Mouse (Mus musculus) myocyte (in vitro differentiated cells): ENCODE data around the gene Bglap. TPM values are rescaled to one million over a fixed set of nuclear protein-coding genes. Genes with fewer than 3 reads are reported as not detected.

Experiments used
- H3K27me3 ChIP-seq: one replicate; pipeline ENCODE4 v1.6.1; 2011; ENCODE audit not compliant: control insufficient read depth, insufficient read depth, insufficient read length
- H3K36me3 ChIP-seq: one replicate; pipeline ENCODE4 v1.6.1; 2011; ENCODE audit not compliant: control insufficient read depth, insufficient read depth
- H3K4me2 ChIP-seq: one replicate; pipeline ENCODE4 v1.6.1; 2011; ENCODE audit warnings: low read depth, control low read depth
- H3K4me3 ChIP-seq: one replicate; pipeline ENCODE4 v1.5.1; 2011; ENCODE audit warnings: mild to moderate bottlenecking, control low read depth, moderate library complexity
- H3K79me2 ChIP-seq: one replicate; pipeline ENCODE4 v1.6.1; 2011; ENCODE audit not compliant: control insufficient read depth, insufficient read depth
- H3ac ChIP-seq: one replicate; pipeline ENCODE4 v1.6.1; 2011; ENCODE audit not compliant: control insufficient read depth, insufficient read length
- CEBPB ChIP-seq: IDR thresholded peaks from 2 replicates; pipeline ENCODE4 v1.6.1; 2011; ENCODE audit warnings: mild to moderate bottlenecking, moderate library complexity; ENCODE audit not compliant: poor library complexity, insufficient read depth, severe bottlenecking
- E2F4 ChIP-seq: IDR thresholded peaks from one replicate; pipeline ENCODE4 v1.6.1; 2011; ENCODE audit warnings: mild to moderate bottlenecking, control low read depth, moderate library complexity; ENCODE audit not compliant: insufficient read depth
- MAX ChIP-seq: IDR thresholded peaks from one replicate; pipeline ENCODE4 v1.6.1; 2011; ENCODE audit warnings: low read depth, mild to moderate bottlenecking, control low read depth
- MYOD1 ChIP-seq, 3 experiments: IDR thresholded peaks; one replicate each; pipeline ENCODE4 v1.6.1; 2011; ENCODE audit warnings: control low read depth in 2 of 3, low read depth in 2 of 3, mild to moderate bottlenecking in 2 of 3, moderate library complexity in 1 of 3; ENCODE audit not compliant: insufficient read length in 2 of 3, control insufficient read depth in 1 of 3
- MYOG ChIP-seq, 3 experiments: IDR thresholded peaks; one replicate each; pipeline ENCODE4 v1.6.1; 2011; ENCODE audit warnings: control low read depth in 2 of 3, low read depth in 2 of 3, mild to moderate bottlenecking in 2 of 3; ENCODE audit not compliant: insufficient read length in 2 of 3, control insufficient read depth in 1 of 3, insufficient read depth in 1 of 3
- POLR2A ChIP-seq: IDR thresholded peaks from one replicate; pipeline ENCODE4 v1.6.1; 2011; ENCODE audit warnings: low read depth, mild to moderate bottlenecking, control low read depth, moderate library complexity; ENCODE audit not compliant: insufficient read length
- POLR2AphosphoS2 ChIP-seq: IDR thresholded peaks from one replicate; pipeline ENCODE4 v1.6.1; 2011; ENCODE audit warnings: low read depth, control low read depth; ENCODE audit not compliant: insufficient read length
- REST ChIP-seq: IDR thresholded peaks from one replicate; pipeline ENCODE4 v1.6.1; 2011; ENCODE audit warnings: mild to moderate bottlenecking, control low read depth, moderate library complexity; ENCODE audit not compliant: insufficient read depth, insufficient read length
- SRF ChIP-seq: IDR thresholded peaks from one replicate; pipeline ENCODE4 v1.6.1; 2011; ENCODE audit warnings: low read depth; ENCODE audit not compliant: control insufficient read depth, insufficient read length
- TCF12 ChIP-seq: IDR thresholded peaks from one replicate; pipeline ENCODE4 v1.6.1; 2011; ENCODE audit warnings: mild to moderate bottlenecking, control low read depth; ENCODE audit not compliant: poor library complexity, insufficient read depth, severe bottlenecking
- TCF3 ChIP-seq: IDR thresholded peaks from one replicate; pipeline ENCODE4 v1.6.1; 2011; ENCODE audit warnings: low read depth, control low read depth; ENCODE audit not compliant: insufficient read length
- USF1 ChIP-seq: IDR thresholded peaks from one replicate; pipeline ENCODE4 v1.6.1; 2011; ENCODE audit warnings: low read depth, mild to moderate bottlenecking, control low read depth, moderate library complexity
- polyA plus RNA-seq: library from polyadenylated mRNA; unstranded; fragments of >200 nt; fragmentation: generic; extraction: Trizol; gene quantifications from one replicate; pipeline ENCODE4 v1.2.1, GENCODE M21; 2012; ENCODE audit warnings: missing spikeins

The Bglap gene
- polyA plus RNA-seq, 1 experiment: 0.34 TPM

DNA sequence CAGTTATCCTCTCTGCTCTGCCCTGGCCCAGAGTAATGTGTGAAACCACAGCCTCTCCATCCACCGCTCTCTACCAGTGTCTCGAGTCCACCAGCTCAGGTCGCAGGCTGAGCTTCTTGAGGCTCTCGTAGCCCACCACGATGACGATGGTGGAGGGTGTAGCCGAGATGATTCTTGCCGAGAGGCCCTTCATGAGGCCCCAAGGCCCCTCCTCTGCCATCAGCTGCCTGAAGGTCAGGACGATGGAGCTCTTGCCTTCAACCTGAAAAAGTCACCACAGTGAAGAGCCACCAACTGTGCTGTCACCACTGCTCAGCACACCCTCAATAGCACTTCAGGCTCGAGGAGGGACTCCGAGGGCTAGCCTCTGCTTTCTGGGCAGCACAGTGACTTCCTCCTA, 28.4 kb upstream of the Bglap start:
- Histone ChIP-seq H3K36me3 (peaks cover 4% of the 10 kb centered on the region), H3K4me2 (no peak overlapping the region), H3K4me3 (no peak overlapping the region), H3K27me3 (no peaks in the 10 kb centered on the region), H3K79me2 (no peaks in the 10 kb centered on the region), H3ac (no peak overlapping the region)
- TF ChIP-seq TCF3: no peak
- TF ChIP-seq E2F4: no peak
- TF ChIP-seq MYOD1 (IDR thresholded peaks at IDR 0.05; ENCODE audit: control insufficient read depth in 1 of 3, insufficient read length in 2 of 3, low read depth in 2 of 3): no peak
- no peak for TF ChIP-seq USF1
- no peak for TF ChIP-seq TCF12
- TF ChIP-seq POLR2A: no peak
- TF ChIP-seq POLR2AphosphoS2: no peak
- TF ChIP-seq CEBPB: no peak
- TF ChIP-seq MAX: no peak
- no peak for TF ChIP-seq MYOG (IDR thresholded peaks at IDR 0.05; ENCODE audit: control insufficient read depth in 1 of 3, insufficient read depth in 1 of 3, insufficient read length in 2 of 3, low read depth in 2 of 3)
- TF ChIP-seq REST: no peak
- TF ChIP-seq SRF: no peak

- Histone ChIP-seq H3K36me3 (peaks cover 4% of the 10 kb centered on the region), H3K4me2 (no peak overlapping the region), H3K79me2 (peaks cover 3% of the 10 kb centered on the region), H3K4me3 (no peak overlapping the region), H3ac (no peak overlapping the region), H3K27me3 (no peaks in the 10 kb centered on the region)
- TF ChIP-seq MYOD1 (IDR thresholded peaks at IDR 0.05; ENCODE audit: control insufficient read depth in 1 of 3, insufficient read length in 2 of 3, low read depth in 2 of 3): peak in 2 of 3 experiments; percentile 38 to 49
- peak in 1 of 3 experiments; percentile 28 for TF ChIP-seq MYOG (IDR thresholded peaks at IDR 0.05; ENCODE audit: control insufficient read depth in 1 of 3, insufficient read depth in 1 of 3, insufficient read length in 2 of 3, low read depth in 2 of 3)
- no peak for TF ChIP-seq CEBPB
Observed at GRCm38 (mm10) chr3:88411681-88412080, 27.4 kb upstream of the Bglap start.

DNA sequence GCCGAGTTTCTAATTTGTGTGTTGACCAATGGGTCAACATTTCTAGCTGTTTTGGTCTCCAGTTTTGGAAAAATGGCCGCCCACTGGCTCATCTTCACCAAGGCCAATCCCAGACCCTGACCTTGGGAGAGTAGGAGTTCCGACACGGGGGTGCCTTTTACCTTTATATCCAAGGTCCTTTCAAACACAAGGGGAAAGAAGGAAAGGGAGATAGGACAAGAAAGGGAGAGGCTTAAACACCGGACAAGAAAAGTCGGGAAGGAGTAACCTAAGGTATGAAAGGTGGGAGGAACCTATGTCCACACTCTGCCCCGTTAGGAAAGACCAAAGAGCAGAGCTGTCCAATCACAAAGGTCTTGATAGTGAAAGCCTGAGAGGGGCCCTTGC, 26.4 kb upstream of the Bglap start:
- H3ac ChIP-seq: peak overlapping the region; percentile 30
- TF ChIP-seq TCF12: no peak
- no peak for TF ChIP-seq POLR2AphosphoS2
- no peak for TF ChIP-seq CEBPB
- no peak for TF ChIP-seq TCF3
- no peak for TF ChIP-seq POLR2A
- no peak for TF ChIP-seq REST
- TF ChIP-seq SRF: no peak
- no peak for TF ChIP-seq MAX
- no peak for TF ChIP-seq E2F4
- no peak for TF ChIP-seq MYOG (IDR thresholded peaks at IDR 0.05; ENCODE audit: control insufficient read depth in 1 of 3, insufficient read depth in 1 of 3, insufficient read length in 2 of 3, low read depth in 2 of 3)
- no peak for TF ChIP-seq MYOD1 (IDR thresholded peaks at IDR 0.05; ENCODE audit: control insufficient read depth in 1 of 3, insufficient read length in 2 of 3, low read depth in 2 of 3)
- TF ChIP-seq USF1: no peak
- peaks cover 12% of the 10 kb centered on the region for H3K79me2 ChIP-seq
- H3K4me3 ChIP-seq: peak overlapping the region; percentile 83
- peaks cover 4% of the 10 kb centered on the region for H3K36me3 ChIP-seq
- H3K27me3 ChIP-seq: no peaks in the 10 kb centered on the region
- peak overlapping the region; percentile 76 for H3K4me2 ChIP-seq

GRCm38 (mm10) chr3:88409741-88410644, 25.7 kb upstream of the Bglap start, which contains the start of gene Pmf1:
TSS of gene Pmf1 (minus strand) at chr3:88410331.
- peak within 1 kb of the TSS; percentile 30 for H3ac ChIP-seq
- peaks cover 16% of the 10 kb centered on the region for H3K79me2 ChIP-seq
- H3K4me2 ChIP-seq: peak within 1 kb of the TSS; percentile 76
- peak within 1 kb of the TSS; percentile 83 for H3K4me3 ChIP-seq
- H3K27me3 ChIP-seq: no peaks in the 10 kb centered on the region
- TF ChIP-seq POLR2AphosphoS2 (peak; percentile 99), E2F4 (peak; percentile 58), MAX (no peak), MYOD1 (IDR thresholded peaks at IDR 0.05; ENCODE audit: control insufficient read depth in 1 of 3, insufficient read length in 2 of 3, low read depth in 2 of 3) (peak in 1 of 3 experiments; percentile 25), TCF12 (no peak), SRF (no peak), CEBPB (no peak), TCF3 (no peak), MYOG (IDR thresholded peaks at IDR 0.05; ENCODE audit: control insufficient read depth in 1 of 3, insufficient read depth in 1 of 3, insufficient read length in 2 of 3, low read depth in 2 of 3) (peak in 1 of 3 experiments; percentile 39), POLR2A (peak; percentile 100), USF1 (peak; percentile 97), REST (no peak)
- peaks cover 4% of the 10 kb centered on the region for H3K36me3 ChIP-seq
